Mouse (Mus musculus): ENCODE measurements around the gene Ubash3b.

Ubash3b gene

DNA sequence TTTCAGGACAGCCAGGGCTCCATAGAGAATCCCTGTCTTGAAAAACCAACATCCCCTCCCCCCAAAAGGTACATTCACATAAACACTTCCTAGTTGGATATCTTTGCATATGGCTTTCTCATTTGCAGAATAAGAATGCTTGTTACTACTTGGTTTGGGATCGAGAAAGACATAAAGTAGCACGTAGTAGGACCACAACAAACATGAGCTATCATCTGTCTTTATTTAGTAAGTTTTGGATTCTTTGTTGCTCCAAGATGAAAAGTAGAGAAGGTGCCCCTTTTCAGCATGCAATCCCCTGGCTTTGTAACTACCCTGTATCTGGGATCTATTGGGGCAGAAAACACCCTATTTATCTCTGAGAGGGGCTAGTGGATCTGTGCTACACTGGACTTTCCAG, 25.2 kb downstream of the Ubash3b start:
- DNase-seq (ENCODE audit: low spot score) = no peak

DNA sequence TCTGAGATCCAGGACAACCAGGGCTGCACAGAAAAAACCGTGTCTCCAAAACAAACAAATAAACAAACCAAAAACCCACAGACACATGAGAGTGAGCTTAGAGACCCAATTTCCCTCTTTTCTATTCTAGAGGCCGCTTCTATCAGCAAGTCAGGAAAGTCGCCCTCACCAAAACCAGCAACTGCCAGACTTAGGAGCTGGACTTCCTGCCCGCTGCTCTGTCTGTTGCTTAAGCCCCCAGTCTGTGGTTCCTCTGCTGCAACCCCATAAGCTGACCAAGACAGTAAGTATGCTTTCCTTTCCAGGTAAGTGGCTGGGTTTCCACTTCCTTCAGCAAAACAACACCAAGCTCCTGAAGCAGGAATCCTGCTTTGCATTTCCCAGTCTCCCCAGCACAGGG, 26.6 kb downstream of the Ubash3b start:
- DNase-seq (ENCODE audit: low spot score) = no peak

GRCm38 (mm10) chr9:41130563-41130962, 30.9 kb downstream of the Ubash3b start:
- DNase-seq (ENCODE audit: low spot score) = no peak

GRCm38 (mm10) chr9:41129802-41130480, 31.6 kb downstream of the Ubash3b start:
- no peak for DNase-seq (ENCODE audit: low spot score)

GRCm38 (mm10) chr9:41129273-41129672, 32.2 kb downstream of the Ubash3b start:
- DNase-seq (ENCODE audit: low spot score) = no peak

GRCm38 (mm10) chr9:41126723-41127122, 34.8 kb downstream of the Ubash3b start:
- DNase-seq (ENCODE audit: low spot score) = no peak

DNA sequence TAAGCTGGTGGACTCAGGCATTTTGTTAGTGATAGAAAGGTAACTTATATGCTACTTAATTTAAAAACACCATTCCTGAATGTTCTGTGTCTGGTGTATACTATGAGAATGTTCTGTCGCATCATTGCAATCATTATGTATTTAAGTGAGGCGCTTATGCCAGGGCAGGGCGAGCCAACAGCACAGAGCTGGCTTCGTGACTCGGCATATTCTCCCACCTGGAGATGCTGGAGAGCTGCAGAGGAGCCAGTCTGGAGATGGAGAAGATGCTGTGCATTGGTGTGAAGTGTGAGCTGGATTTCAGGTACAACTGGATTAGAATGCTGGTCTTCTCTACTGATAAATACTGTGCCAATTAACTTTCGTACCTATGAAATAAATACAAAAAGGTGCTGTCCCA, 37.2 kb downstream of the Ubash3b start:
- no peak for DNase-seq (ENCODE audit: low spot score)

DNA sequence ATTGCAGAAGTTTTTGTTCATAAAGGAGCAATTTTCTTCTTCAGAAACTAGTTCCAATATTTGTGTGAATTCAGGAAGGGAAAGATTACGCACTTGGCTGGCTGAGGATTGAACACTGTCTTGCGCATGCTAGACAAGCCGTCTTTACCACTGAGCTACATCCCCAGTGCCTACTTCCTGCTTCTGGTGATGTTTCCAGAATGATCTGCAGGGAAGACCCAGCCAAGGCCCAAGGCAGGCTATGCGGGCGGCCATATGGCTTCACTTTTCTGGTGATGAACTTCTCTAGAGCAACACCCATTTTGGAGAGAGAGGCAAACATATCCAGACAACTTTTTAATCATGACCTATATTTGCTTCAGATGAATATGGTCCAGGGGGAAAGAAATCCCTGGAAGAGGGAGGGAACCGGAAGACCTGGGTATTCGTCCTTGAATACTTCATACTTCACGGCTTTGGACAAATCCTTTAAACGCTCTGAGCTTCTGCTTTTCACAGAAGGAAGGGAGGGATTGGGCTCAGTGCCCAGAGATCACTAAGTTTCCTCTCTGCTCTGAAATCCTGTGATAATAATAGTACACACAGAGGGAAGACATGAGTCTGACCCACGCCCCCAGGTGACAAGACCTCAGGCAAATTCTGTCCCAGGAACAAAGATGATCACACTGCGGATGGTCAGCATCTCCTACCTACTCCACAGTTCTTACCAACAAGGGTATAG, 38.9 kb downstream of the Ubash3b start:
- peak; percentile 14 for DNase-seq (ENCODE audit: low spot score)

GRCm38 (mm10) chr9:41121701-41122354, 39.7 kb downstream of the Ubash3b start:
- no peak for DNase-seq (ENCODE audit: low spot score)

DNA sequence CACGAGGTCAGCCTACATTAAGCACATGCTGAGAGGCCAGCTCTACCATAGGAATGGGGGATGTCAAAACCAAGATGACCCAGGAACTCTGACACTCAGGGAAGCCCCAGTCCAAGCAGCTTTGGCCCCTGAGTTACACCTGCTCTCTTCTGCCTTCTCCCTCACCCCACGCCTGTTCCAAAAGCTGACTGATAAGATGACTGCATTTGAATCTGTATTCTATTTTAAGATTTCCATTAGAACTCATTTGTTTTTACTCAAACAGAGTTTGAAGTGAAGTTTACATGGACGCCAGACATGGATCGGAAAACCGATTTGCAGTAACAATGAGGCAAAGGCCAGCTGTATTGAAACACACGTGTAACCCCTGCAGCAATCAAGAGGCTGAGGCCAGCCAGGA, 41.5 kb downstream of the Ubash3b start:
- no peak for DNase-seq (ENCODE audit: low spot score)

- DNase-seq (ENCODE audit: low spot score) = no peak
Observed at GRCm38 (mm10) chr9:41118065-41118464, 43.4 kb downstream of the Ubash3b start.

GRCm38 (mm10) chr9:41116126-41116525, 45.4 kb downstream of the Ubash3b start:
- no peak for DNase-seq (ENCODE audit: low spot score)

DNA sequence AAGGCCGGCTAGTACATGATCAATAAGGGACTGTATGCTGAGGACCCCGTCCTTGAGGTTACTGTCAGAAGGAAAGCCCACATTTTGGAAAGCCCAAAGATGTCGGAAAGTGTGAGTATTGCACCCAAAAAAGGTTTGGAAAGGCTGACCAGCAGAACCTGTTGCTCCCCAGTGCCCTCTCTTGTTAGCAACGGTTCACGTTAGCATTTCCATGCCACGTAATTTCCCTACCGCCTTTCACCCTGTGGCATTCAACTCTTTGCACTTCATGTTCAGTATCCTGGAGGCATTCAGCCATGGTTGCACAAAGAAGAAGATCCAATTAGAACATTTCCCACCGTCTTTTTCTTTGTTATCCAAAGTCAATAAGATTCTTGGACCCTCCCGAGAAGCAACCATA, 47.1 kb downstream of the Ubash3b start:
- no peak for DNase-seq (ENCODE audit: low spot score)

GRCm38 (mm10) chr9:41109749-41110148, 51.7 kb downstream of the Ubash3b start:
- no peak for DNase-seq (ENCODE audit: low spot score)

DNA sequence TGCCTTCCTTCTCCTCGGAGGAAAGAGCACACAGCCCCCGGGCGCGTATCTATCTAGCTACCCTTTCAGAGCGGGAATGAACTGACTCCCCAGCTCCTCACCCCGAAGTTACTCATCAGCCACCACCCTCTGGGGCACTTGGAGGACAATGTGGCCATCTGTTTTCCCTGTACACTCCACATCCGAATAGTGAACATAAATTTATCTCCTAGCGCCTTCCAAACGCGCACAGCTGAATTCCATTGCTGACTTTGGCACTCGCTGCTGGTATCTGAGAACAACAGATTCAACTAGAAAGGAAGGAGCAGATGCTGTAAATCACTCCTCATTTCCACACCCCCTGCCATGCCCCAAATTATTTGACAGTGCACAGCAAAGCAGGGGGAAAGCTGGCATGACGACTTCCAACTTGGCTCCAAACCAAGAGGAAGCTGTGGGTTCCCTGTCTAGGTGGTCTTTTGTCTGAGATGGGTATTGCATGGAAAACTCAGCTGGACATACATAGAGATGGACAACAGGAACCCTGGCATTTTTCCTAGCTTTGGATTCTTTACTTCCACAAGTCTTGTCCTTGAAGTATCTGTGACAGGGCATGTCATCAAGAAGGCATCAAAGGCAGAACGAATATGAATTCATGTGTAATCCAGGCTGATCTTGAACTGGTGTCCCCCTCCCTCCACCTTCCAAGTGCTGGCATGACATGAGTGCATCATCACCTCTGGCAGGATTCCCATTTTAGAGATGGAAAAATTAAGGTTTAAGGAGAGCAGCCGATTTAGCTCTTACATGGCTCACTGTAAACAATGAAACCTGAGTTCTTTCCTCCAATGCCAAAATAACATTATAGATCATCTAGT, 52.9 kb downstream of the Ubash3b start:
- peak; percentile 35 for DNase-seq (ENCODE audit: low spot score)

DNA sequence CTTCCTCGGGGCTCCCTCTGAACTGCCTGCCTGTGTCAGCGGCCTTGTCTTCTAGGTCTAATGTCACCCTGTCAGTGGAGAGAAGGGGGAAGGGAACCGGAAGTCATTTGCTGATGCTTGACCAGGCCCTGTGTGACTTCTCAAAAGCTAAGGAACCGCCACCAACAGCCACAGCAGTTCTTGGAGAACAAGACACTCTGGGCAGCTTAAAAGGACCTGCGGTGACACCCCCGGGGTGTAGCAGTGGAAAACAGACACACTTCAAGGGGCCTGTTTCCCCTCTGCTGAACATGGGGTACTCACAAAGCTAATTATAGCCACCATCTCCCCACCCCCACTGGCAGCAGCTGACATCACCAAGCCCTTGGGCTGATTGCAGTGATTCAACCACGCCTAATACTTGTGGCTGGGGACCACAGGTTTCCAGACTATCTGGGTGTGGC, 56.3 kb downstream of the Ubash3b start:
- no peak for DNase-seq (ENCODE audit: low spot score)

GRCm38 (mm10) chr9:41103722-41104121, 57.8 kb downstream of the Ubash3b start:
- no peak for DNase-seq (ENCODE audit: low spot score)

GRCm38 (mm10) chr9:41102613-41103012, 58.9 kb downstream of the Ubash3b start:
- no peak for DNase-seq (ENCODE audit: low spot score)

GRCm38 (mm10) chr9:41099897-41100296, 61.6 kb downstream of the Ubash3b start:
- no peak for DNase-seq (ENCODE audit: low spot score)

GRCm38 (mm10) chr9:41099067-41099466, 62.4 kb downstream of the Ubash3b start:
- no peak for DNase-seq (ENCODE audit: low spot score)

DNA sequence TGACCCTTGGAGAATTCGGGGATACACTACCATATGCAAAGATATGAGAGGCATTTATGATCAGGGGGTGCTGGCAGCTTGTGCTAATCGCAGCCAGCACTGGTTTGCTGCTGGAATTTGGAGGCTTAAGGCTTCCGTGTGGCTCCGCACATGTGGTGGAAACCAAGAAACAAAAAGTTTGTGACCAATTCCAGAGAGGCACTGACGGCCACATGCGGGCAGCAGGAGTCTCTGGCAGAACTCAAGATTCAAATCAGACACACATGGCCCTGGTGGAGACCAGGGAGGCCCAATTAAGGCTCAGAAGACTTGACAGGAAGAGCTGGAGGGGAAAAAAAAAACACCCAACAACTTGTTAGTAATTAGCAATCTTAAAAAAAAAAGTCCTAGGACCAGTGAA, 63.4 kb downstream of the Ubash3b start:
- no peak for DNase-seq (ENCODE audit: low spot score)

- DNase-seq (ENCODE audit: low spot score) = no peak
Observed at GRCm38 (mm10) chr9:41091993-41092392, 69.5 kb downstream of the Ubash3b start.
